In genomic region chr5:66676457-66677117, GRCm38 (mm10) we compare ENCODE assay signal across 8 mouse cellular contexts. TPM values are rescaled to one million over a fixed set of nuclear protein-coding genes. Genes with fewer than 3 reads are reported as not detected.
DNase-seq lines count a peak whose midpoint lies in the region; ATAC-seq and TF ChIP-seq lines count a peak whose summit lies in the region.

No protein-coding gene starts in this region.

- no peaks in the 10 kb centered on the region for H3K79me2 ChIP-seq in heart, adult 2 months (replicated peaks; ENCODE audit: control insufficient read depth, insufficient read depth, low read length)

- H3K27me3 ChIP-seq in heart, adult 2 months (ENCODE audit: control insufficient read depth, insufficient read depth, low read length) = peaks cover 2% of the 10 kb centered on the region; the same call in 1 of the 2 replicates
- peaks cover 24% of the 10 kb centered on the region for H3K27me3 ChIP-seq in kidney, embryonic 16.5 days (ENCODE audit: insufficient read depth, low read length)
- peaks cover 66% of the 10 kb centered on the region for H3K27me3 ChIP-seq in liver, embryonic 12.5 days (replicated peaks)
- peaks cover 6% of the 10 kb centered on the region; the same call in 1 of the 2 replicates for H3K27me3 ChIP-seq in neural tube, embryonic 13.5 days

- intact Hi-C loops in heart, adult 2 months (cut with DNase I) = no loop called here

- ATAC-seq in kidney, embryonic 16.5 days (ENCODE audit: low FRiP score, low TSS enrichment) = peak; percentile 84
- no peak; the same call in 1 of the 2 replicates for ATAC-seq in liver, embryonic 12.5 days
- peak; percentile 90 for ATAC-seq in neural tube, embryonic 13.5 days (ENCODE audit: low read depth)

- TF ChIP-seq CTCF in heart, adult 2 months (IDR thresholded peaks at IDR 0.05) = no peak

- peak overlapping the region; percentile 49 for H3K4me3 ChIP-seq in heart, adult 2 months
- H3K4me3 ChIP-seq in kidney, embryonic 16.5 days (ENCODE audit: low read length) = peak overlapping the region; percentile 64
- H3K4me3 ChIP-seq in liver, embryonic 12.5 days = peak overlapping the region; percentile 41
- H3K4me3 ChIP-seq in neural tube, embryonic 13.5 days = peak overlapping the region; percentile 67

- H3K36me3 ChIP-seq in heart, adult 2 months (ENCODE audit: control insufficient read depth, insufficient read depth, low read length) = no peaks in the 10 kb centered on the region
- no peaks in the 10 kb centered on the region for H3K36me3 ChIP-seq in kidney, embryonic 16.5 days (ENCODE audit: insufficient read depth, low read length)
- no peaks in the 10 kb centered on the region for H3K36me3 ChIP-seq in liver, embryonic 12.5 days
- H3K36me3 ChIP-seq in neural tube, embryonic 13.5 days = peaks cover 19% of the 10 kb centered on the region

- H3K27ac ChIP-seq in heart, adult 2 months = no peak overlapping the region
- no peak overlapping the region for H3K27ac ChIP-seq in kidney, embryonic 16.5 days (ENCODE audit: low read length)
- H3K27ac ChIP-seq in liver, embryonic 12.5 days = no peak overlapping the region
- H3K27ac ChIP-seq in neural tube, embryonic 13.5 days (replicated peaks) = peak overlapping the region; percentile 79

- peak overlapping the region; percentile 31 for H3K9ac ChIP-seq in heart, adult 2 months (ENCODE audit: low read depth, low read length)
- peak overlapping the region; percentile 61 for H3K9ac ChIP-seq in kidney, embryonic 16.5 days (replicated peaks; ENCODE audit: low read length)
- H3K9ac ChIP-seq in liver, embryonic 12.5 days = no peak overlapping the region
- H3K9ac ChIP-seq in neural tube, embryonic 13.5 days = peak overlapping the region; percentile 86

- TF ChIP-seq POLR2A in heart, adult 2 months (IDR thresholded peaks at IDR 0.05; ENCODE audit: insufficient read depth, low read depth, low read length) = no peak

- no peak for TF ChIP-seq EP300 in heart, adult 2 months (IDR thresholded peaks at IDR 0.05; ENCODE audit: insufficient read depth, low read depth, low read length)

- WGBS in heart, adult 2 months = under 1% methylated on average over 51 of the region's 51 CpGs
- WGBS in kidney, embryonic 16.5 days = under 1% methylated on average over 51 of the region's 51 CpGs
- WGBS in liver, embryonic 12.5 days (ENCODE audit: insufficient replicate concordance) = 2% methylated on average over 51 of the region's 51 CpGs
- WGBS in neural tube, embryonic 13.5 days = under 1% methylated on average over 51 of the region's 51 CpGs

- DNase-seq in lung, adult 18-20 months = peak; percentile 30 to 43
- no peak for DNase-seq in lung, postnatal 25 days (ENCODE audit: low spot score)
- DNase-seq in cerebellum, postnatal 4 days (ENCODE audit: low spot score in 2 of 2) = peak; percentile 29 to 61
- DNase-seq in heart, adult 2 months = peak; percentile 25 to 39
- DNase-seq in urinary bladder, postnatal 25 days (ENCODE audit: low spot score) = peak; percentile 18

- H3K4me2 ChIP-seq in kidney, embryonic 16.5 days (replicated peaks; ENCODE audit: low read depth, low read length) = peak overlapping the region; percentile 100
- H3K4me2 ChIP-seq in liver, embryonic 12.5 days = peak overlapping the region; percentile 65
- H3K4me2 ChIP-seq in neural tube, embryonic 13.5 days = peak overlapping the region; percentile 78

- no peaks in the 10 kb centered on the region for H3K9me3 ChIP-seq in kidney, embryonic 16.5 days (ENCODE audit: low read length)
- no peaks in the 10 kb centered on the region for H3K9me3 ChIP-seq in liver, embryonic 12.5 days (replicated peaks)
- H3K9me3 ChIP-seq in neural tube, embryonic 13.5 days = no peaks in the 10 kb centered on the region

- peaks cover 2% of the 10 kb centered on the region for H3K4me1 ChIP-seq in heart, adult 2 months (ENCODE audit: control insufficient read depth, insufficient read depth, low read length)
- peaks cover 11% of the 10 kb centered on the region for H3K4me1 ChIP-seq in kidney, embryonic 16.5 days (ENCODE audit: insufficient read depth, low read length)
- H3K4me1 ChIP-seq in liver, embryonic 12.5 days = 0 out of 2 replicates have a peak, but pooled peaks cover 12% of the 10 kb centered on the region
- H3K4me1 ChIP-seq in neural tube, embryonic 13.5 days (replicated peaks) = peaks cover 57% of the 10 kb centered on the region

RNA-seq across cellular contexts. Expression of gene Uchl1, which starts 0.7 kb away (rescaled TPM):
- 10 to 100 TPM in 1 of 2 experiments, 1 to 10 TPM in 1; 7.2 to 10.3 TPM for total RNA-seq in heart, adult 2 months (2021)
- polyA plus RNA-seq in heart, adult 2 months (2012; rRNA removed) = 13.4 and 20.8 TPM in 2 replicates
- 59.3 and 67.9 TPM in 2 replicates for polyA plus RNA-seq in kidney, embryonic 16.5 days (2015; fragmentation: Nextera tagmentation; extraction: Ambion mirVana)
- polyA plus RNA-seq in liver, embryonic 12.5 days (2016; fragmentation: Nextera tagmentation; extraction: Ambion mirVana) = 3.0 and 7.1 TPM in 2 replicates
- polyA plus RNA-seq in neural tube, embryonic 13.5 days (2015; fragmentation: Nextera tagmentation; extraction: Ambion mirVana) = 1,095 and 1,278 TPM in 2 replicates

RNA-seq across cellular contexts. Expression of gene Apbb2, which starts 58.0 kb away (rescaled TPM):
- total RNA-seq in heart, adult 2 months (2021) = 10 to 100 TPM; 39.9 to 40.0 TPM
- polyA plus RNA-seq in heart, adult 2 months (2012; rRNA removed) = 26.7 and 32.4 TPM in 2 replicates
- 62.4 and 71.5 TPM in 2 replicates for polyA plus RNA-seq in kidney, embryonic 16.5 days (2015; fragmentation: Nextera tagmentation; extraction: Ambion mirVana)
- 5.9 and 6.1 TPM in 2 replicates for polyA plus RNA-seq in liver, embryonic 12.5 days (2016; fragmentation: Nextera tagmentation; extraction: Ambion mirVana)
- 108 and 123 TPM in 2 replicates for polyA plus RNA-seq in neural tube, embryonic 13.5 days (2015; fragmentation: Nextera tagmentation; extraction: Ambion mirVana)

Comparison
In these comparisons a context has a peak if more than half of its experiments do, and no peak if none do; other contexts are left out.
1. RNA of gene Uchl1, which starts 0.7 kb away (polyA plus RNA-seq): 1,095 to 1,278 TPM in neural tube, embryonic 13.5 days; 59.3 to 67.9 TPM in kidney, embryonic 16.5 days, 13.4 to 20.8 TPM in heart, adult 2 months and 3.0 to 7.1 TPM in liver, embryonic 12.5 days; every median in the first group is over 10 times any median in the second.
2. Peak in every context shown above with its lines, with median percentiles within 50 percentile points of each other: H3K4me3 ChIP-seq and H3K4me2 ChIP-seq.